Mouse (Mus musculus): ENCODE data around the gene Hspb9.

- TF ChIP-seq MAZ (IDR thresholded peaks at IDR 0.05; ENCODE audit: low read depth, low read length) (no peak), CTCF (IDR thresholded peaks at IDR 0.05 in 2 of 3, conservative IDR thresholded peaks at IDR 0.05 in 1 of 3; ENCODE audit: control insufficient read depth in 1 of 3, insufficient read depth in 1 of 3, low read depth in 2 of 3, low read length in 3 of 3, poor library complexity in 1 of 3, severe bottlenecking in 1 of 3) (no peak), TCF12 (IDR thresholded peaks at IDR 0.05; ENCODE audit: low read depth, low read length) (no peak), MYB (IDR thresholded peaks at IDR 0.05; ENCODE audit: low read depth, low read length) (no peak), POLR2A (IDR thresholded peaks at IDR 0.05; ENCODE audit: control insufficient read depth in 1 of 2, insufficient read depth in 1 of 2, low read depth in 1 of 2, low read length in 2 of 2, poor library complexity in 1 of 2) (no peak), KAT2A (conservative IDR thresholded peaks at IDR 0.05; ENCODE audit: low read depth, low read length) (no peak), MYC (IDR thresholded peaks at IDR 0.05; ENCODE audit: low read depth, low read length) (no peak), E2F4 (IDR thresholded peaks at IDR 0.05; ENCODE audit: borderline replicate concordance, low read depth, low read length) (no peak), BHLHE40 (IDR thresholded peaks at IDR 0.05; ENCODE audit: borderline replicate concordance, low read depth, low read length) (no peak), MAX (IDR thresholded peaks at IDR 0.05; ENCODE audit: low read length) (no peak), SIN3A (IDR thresholded peaks at IDR 0.05; ENCODE audit: low read length) (no peak), GABPA (IDR thresholded peaks at IDR 0.05; ENCODE audit: low read depth, low read length) (no peak)
Observed at GRCm38 (mm10) chr11:100728601-100729000, 15.0 kb downstream of the Hspb9 start.
